Mouse (Mus musculus) cerebellum, postnatal 4 days (tissue): ENCODE results near the gene Golga1.
A peak's percentile ranks its signal among the peaks of the same experiment; 100 is the strongest.
"Not testable (repeated sequence)": the region's sequence is repeated elsewhere in the genome, so short reads cannot be mapped to it uniquely, and the experiment has no call there.

ENCODE experiments used
- DNase-seq, 2 experiments: peaks; one replicate each; pipeline ENCODE4 v3.0.0; 2022; ENCODE audit warnings: low spot score in 2 of 2, mixed read lengths in 1 of 2

Golga1 gene

GRCm38 (mm10) chr2:39065400-39065987, at the start of gene Golga1:
Golga1 (minus strand) TSS chr2:39065541.
- peak; percentile 84 to 88 for DNase-seq

GRCm38 (mm10) chr2:39114093-39114492, 48.8 kb upstream of the Golga1 start:
- DNase-seq = no peak

DNA sequence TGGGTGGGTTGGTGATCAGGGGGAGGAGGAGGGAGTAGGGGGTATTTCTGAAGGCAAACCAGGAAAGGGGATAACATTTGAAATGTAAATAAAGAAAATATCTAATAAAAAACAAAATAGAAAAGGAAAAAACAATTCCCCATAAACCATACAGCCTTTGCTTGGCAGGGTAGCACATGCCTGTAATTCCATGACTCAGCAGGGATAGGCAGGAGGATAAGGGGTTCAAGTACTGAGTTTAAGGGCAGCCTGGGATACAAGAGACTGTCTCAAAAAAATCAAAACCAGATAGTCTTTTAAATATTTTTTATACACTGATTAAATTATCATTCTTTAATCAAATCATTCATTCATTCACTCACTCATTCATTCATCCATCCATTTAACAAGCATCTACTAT, 45.2 kb upstream of the Golga1 start:
- DNase-seq = no peak

GRCm38 (mm10) chr2:39109712-39110111, 44.4 kb upstream of the Golga1 start:
- DNase-seq = not testable (repeated sequence)

DNA sequence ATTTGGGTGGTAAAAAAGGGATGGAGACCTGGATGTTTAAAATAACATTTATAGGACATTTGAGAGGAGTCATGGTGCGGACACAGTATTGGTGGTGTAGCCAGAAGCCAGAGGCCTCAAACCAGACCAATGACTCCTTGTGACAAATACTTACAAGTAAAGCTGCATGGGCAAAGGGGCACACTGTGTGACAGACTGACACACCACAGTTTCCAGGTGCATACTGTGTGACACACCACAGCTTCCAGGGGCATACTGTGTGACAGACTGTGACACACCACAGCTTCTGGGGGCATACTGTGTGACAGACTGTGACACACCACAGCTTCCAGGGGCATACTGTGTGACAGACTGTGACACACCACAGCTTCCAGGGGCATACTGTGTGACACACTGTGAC, 34.6 kb upstream of the Golga1 start:
- DNase-seq = not testable (repeated sequence)

GRCm38 (mm10) chr2:39097993-39098392, 32.7 kb upstream of the Golga1 start:
- no peak for DNase-seq

GRCm38 (mm10) chr2:39091966-39092365, 26.6 kb upstream of the Golga1 start:
- DNase-seq = no peak

DNA sequence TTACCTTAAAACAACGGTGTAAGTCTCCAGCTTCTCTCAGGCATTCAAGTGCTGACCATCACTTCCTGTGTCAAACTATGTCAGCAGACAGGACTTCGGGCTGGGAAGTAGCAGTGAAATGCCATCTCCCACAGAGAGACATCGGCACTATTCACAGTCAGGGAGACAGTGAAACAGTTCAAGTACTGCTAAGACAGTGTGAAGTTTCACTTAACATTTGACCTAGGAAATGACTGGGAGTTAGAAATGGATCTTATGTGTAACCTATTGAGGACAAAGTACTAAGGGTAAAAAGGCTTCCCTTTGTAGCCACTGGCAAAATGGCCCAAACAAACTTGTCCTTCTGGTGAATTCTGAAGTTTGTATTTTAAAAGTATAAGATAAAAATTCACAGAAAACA, 17.4 kb upstream of the Golga1 start:
- no peak for DNase-seq

- no peak for DNase-seq
Measured at GRCm38 (mm10) chr2:39070666-39071065, 5.3 kb upstream of the Golga1 start.

- DNase-seq = no peak
Measured at GRCm38 (mm10) chr2:39069096-39069495, 3.8 kb upstream of the Golga1 start.

- no peak for DNase-seq
Measured at GRCm38 (mm10) chr2:39064687-39065399, 498 bp downstream of the Golga1 start.

DNA sequence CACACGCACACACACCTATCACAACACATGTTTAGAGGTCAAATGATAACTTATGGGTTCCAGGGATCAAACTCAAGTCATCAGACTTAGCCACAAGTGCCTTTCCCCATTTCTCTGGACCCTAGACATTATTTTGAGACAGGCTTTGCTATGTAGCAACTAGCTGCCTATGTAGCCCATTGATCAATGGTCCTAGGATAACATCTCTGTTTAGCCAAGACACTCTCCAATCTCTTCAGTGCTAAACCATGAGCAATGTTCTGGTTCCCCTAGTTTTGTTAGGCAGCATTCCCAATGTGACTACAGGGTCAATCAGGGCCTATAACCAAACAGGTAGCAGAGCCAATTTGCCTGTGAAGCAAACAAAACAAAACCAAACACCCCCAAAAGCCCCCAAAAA, 16.8 kb downstream of the Golga1 start:
- no peak for DNase-seq

DNA sequence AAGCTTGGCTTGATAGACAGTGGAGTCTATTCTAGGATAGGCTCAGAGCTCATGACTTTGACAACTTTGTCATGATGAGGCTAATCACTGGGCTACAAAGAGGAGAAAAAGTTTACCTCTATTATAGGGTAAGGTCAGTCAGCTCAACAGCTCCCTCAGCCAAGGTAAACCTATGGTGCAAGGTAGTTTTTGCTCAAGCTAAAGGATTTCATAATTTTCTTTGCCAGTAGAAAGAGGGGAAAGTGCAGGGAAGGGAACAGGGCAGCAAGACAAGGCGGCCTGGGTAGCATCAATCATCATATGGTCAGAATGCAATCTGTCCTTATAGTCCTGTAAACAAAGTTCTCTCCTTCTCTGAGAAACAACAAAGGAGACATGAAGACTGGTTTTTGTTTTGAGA, 25.1 kb downstream of the Golga1 start:
- no peak for DNase-seq

DNA sequence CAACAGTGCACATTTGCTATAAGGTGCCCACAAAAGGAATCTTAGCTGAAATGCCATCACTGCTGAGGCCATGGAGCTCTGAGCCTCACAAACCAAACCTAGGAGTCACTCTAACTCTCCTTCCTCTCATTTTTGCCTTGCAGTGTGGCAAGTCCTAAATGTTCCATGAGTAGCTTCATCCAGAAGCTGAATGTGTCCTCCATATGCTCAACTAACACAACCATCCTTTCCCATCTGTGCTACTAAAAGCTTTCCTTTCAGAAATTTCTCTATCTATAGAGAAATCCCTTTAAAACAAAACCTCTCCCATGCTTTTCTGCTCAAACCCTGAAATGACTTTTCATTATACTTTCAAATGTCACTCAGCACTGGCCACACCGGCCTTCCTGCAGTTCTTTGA, 33.7 kb downstream of the Golga1 start:
- DNase-seq = no peak

- DNase-seq = no peak
Measured at GRCm38 (mm10) chr2:39020004-39020403, 45.3 kb downstream of the Golga1 start.

DNA sequence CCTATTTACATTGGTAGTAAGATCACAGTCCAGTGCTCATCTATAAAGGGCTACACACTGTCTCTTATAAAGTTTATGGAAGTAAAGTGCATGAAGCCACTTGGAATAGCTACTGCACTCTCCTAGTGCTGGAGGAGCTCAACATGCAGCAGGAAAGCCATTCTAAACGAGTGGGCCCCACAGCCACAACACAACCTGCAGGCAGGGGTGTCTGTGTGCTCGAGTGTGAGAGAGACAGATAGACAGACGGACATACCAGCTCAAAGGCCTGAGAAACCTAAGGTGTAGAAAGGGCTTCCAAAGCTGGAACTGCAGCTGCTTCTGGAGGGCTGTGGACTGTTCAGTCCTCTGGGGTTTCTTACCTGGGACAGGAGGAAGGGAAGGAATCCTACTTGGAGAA, 48.8 kb downstream of the Golga1 start:
- DNase-seq = no peak

- DNase-seq = no peak
Measured at GRCm38 (mm10) chr2:39012768-39013279, 52.5 kb downstream of the Golga1 start.

DNA sequence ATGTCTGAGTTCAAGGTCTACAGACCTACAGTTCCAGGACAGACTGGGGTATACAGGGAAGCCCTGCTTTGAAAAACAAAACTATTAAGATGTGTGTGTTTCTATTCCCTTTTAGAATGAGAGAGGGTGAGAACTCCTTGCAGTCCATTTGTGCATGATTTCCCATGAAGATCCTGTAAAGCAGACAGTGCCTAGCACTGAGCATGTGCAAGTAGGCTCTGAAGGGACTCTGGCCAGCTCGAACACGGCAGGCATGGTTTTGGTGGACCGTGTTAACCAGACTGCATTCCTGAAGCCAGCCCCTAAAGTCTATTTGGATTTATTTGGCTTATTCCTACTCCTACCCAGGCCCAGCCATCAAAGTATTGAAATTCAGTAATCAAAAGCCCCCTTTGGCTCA, 53.4 kb downstream of the Golga1 start:
- no peak for DNase-seq

DNA sequence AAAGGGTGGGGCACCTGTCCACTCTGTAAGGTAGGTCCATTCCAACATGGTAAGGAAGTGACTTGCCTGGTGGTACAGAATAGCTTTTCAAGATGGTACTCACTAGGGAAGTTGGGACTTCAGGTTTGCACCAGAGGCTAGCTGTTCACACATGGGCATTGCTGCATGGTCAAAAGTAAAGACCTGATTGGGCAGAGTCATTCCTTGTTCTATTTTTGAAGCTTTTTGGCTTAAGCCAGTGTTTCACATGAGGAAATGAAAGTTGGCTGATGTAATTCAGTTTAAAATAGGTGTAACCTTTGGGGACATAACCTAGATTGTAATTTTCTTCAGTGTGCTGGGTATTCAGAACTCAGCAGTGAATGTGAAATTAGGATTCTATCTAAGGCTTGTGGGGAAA, 54.1 kb downstream of the Golga1 start:
- no peak for DNase-seq

GRCm38 (mm10) chr2:39010144-39010543, 55.2 kb downstream of the Golga1 start:
- not testable (repeated sequence) for DNase-seq

DNA sequence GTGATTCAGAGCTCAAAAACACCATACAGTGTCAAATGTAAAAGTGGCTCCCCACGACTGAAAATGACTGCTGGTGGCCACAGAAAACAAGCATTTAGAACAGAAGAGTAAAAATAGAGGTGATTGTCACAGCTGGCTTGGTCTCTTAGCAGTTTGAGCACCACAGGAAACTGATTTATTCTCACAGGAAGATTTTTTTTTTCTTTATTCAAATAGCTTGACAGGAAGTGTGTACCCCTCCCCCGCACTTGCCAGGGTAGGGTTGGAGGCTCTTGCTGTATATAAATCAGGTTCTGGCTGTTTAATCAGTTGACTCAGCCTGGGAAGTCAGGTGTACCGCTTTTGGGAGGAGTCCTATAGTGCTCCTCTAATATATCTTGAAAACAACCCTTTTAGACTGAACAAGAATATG, 56.4 kb downstream of the Golga1 start:
- DNase-seq = no peak

- DNase-seq = no peak
Measured at GRCm38 (mm10) chr2:39008350-39008851, 56.9 kb downstream of the Golga1 start.

DNA sequence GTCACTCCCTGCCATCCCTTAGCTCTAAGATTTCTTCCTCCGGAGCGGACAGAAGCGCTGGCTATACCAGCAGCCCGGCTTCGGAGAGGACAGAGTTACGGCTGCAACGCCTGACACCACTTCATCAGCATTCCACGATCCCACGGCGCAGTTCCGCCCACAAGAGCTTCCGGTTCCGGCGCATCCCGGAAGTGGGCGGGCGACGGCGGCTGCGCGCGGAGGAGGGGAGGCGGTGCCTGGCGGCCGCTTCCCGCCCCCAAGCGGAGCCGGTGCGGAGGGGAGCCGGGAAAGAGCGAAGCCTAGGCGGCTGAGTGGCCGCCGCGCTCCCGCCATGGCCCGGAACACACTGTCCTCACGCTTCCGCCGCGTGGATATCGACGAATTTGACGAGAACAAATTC, 57.5 kb downstream of the Golga1 start:
- DNase-seq = peak; percentile 80 to 92
